ENCODE assay signal across 26 mouse cellular contexts in the genomic region with DNA sequence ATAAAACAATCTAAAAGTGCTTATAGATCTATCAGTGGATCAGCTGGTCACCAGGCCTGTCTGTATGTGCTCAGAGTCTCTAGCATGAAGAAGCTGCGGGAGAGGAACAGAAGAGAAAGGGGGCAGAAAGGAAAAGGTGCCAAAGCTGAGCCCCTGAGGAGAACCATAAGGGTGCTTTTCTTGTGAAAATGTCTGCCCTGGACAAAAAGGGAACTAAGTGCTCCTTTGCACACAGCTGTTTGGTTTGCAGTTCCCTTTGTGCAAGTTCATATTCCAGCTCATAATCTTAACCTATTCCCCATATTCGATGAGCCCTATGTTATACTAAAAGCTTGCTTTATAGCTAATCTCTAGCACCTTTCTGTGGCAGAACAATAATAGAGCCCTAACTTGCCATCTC. TPM values are rescaled to one million over a fixed set of nuclear protein-coding genes. Genes with fewer than 3 reads are reported as not detected.
A peak's percentile ranks its signal among the peaks of the same experiment; 100 is the strongest.
DNase-seq lines count a peak whose midpoint lies in the region; ATAC-seq and TF ChIP-seq lines count a peak whose summit lies in the region.
"Had no signal": no experiment of that assay in that cellular context is flagged by ENCODE, and none has a peak within 500 bp of the region (broad histone marks: within the 10 kb centered on the region; RNA-seq: fewer than 3 reads in every experiment).

No protein-coding gene starts in this region.

- dilution Hi-C loops in CH12.LX (cut with MboI; ENCODE audit: extremely low pct_ligation_motif_present, extremely low pct_unique_long_range_greater_than_20kb, low sequenced_read_pairs): no loop called here

- H3K9me3 ChIP-seq in CH12.LX (replicated peaks; ENCODE audit: low read length): no peaks in the 10 kb centered on the region
- H3K9me3 ChIP-seq: embryonic facial prominence, embryonic 13.5 days; forebrain, embryonic 12.5 days; heart, embryonic 15.5 days; hindbrain, embryonic 10.5 days had no signal

- TF ChIP-seq CTCF in CH12.LX (conservative IDR thresholded peaks at IDR 0.05 in 1 of 2, IDR thresholded peaks at IDR 0.05 in 1 of 2; ENCODE audit: low read depth in 2 of 2, low read length in 2 of 2): no peak
- TF ChIP-seq CTCF in bone marrow macrophage, adult 2 months (IDR thresholded peaks at IDR 0.05; ENCODE audit: low read depth, low read length): no peak

- H3K9ac ChIP-seq in CH12.LX (ENCODE audit: insufficient read depth, low read depth): no peak overlapping the region
- H3K9ac ChIP-seq: embryonic facial prominence, embryonic 13.5 days; forebrain, embryonic 12.5 days; forebrain, postnatal 0 days; heart, embryonic 15.5 days; hindbrain, embryonic 14.5 days had no signal

- no peak overlapping the region for H3K27ac ChIP-seq in CH12.LX (ENCODE audit: insufficient read depth, low read depth)
- peak overlapping the region; percentile 34; the same call in 1 of the 2 replicates for H3K27ac ChIP-seq in bone marrow macrophage, adult 2 months (ENCODE audit: insufficient read depth, low read depth, low read length)
- H3K27ac ChIP-seq: embryonic facial prominence, embryonic 13.5 days; forebrain, embryonic 12.5 days; gastrocnemius, adult 2 months; heart, embryonic 15.5 days; hindbrain, embryonic 10.5 days; hindbrain, embryonic 14.5 days had no signal

- peak; percentile 39 for DNase-seq in 416B (ENCODE audit: low read depth)
- peak; percentile 2 for DNase-seq in CH12.LX (ENCODE audit: extremely low read depth)
- DNase-seq in embryo, embryonic 10.5 days (ENCODE audit: low spot score): no peak
- DNase-seq in thymus, adult 18-20 months: no peak
- DNase-seq: adrenal gland, adult 8-10 months; adrenal gland, postnatal 36 days; B cell, adult 2 months; cerebellum, adult 11 months; cerebellum, adult 8-10 months; cerebellum, postnatal 14 days; forebrain, postnatal 0 days; gastrocnemius, adult 2 months; gastrocnemius, postnatal 25 days; heart, adult 11 months; heart, postnatal 14 days had no signal

- TF ChIP-seq RAD21 in CH12.LX (IDR thresholded peaks at IDR 0.05; ENCODE audit: low read depth, low read length): no peak

- H3K79me2 ChIP-seq in CH12.LX (replicated peaks; ENCODE audit: control insufficient read depth, extremely low read depth, insufficient read depth, poor library complexity, severe bottlenecking): no peaks in the 10 kb centered on the region

- H3K4me3 ChIP-seq in CH12.LX (replicated peaks in 1 of 3; ENCODE audit: low read depth in 2 of 3, low read length in 2 of 3, poor library complexity in 1 of 3): no peak overlapping the region
- H3K4me3 ChIP-seq in bone marrow macrophage, adult 2 months (ENCODE audit: insufficient read depth, low read length): no peak overlapping the region
- H3K4me3 ChIP-seq: embryonic facial prominence, embryonic 13.5 days; forebrain, embryonic 12.5 days; gastrocnemius, adult 2 months; heart, embryonic 15.5 days; hindbrain, embryonic 10.5 days had no signal

- no peak for TF ChIP-seq POLR2A in CH12.LX (IDR thresholded peaks at IDR 0.05; ENCODE audit: low read depth, low read length)
- TF ChIP-seq POLR2A in bone marrow macrophage, adult 2 months (IDR thresholded peaks at IDR 0.05; ENCODE audit: borderline replicate concordance, low read depth, low read length): no peak

- no peak overlapping the region for H3K4me2 ChIP-seq in CH12.LX (ENCODE audit: insufficient read depth, low read depth, poor library complexity, severe bottlenecking)
- H3K4me2 ChIP-seq: embryonic facial prominence, embryonic 13.5 days; forebrain, embryonic 12.5 days; heart, embryonic 11.5 days; heart, embryonic 15.5 days; hindbrain, embryonic 14.5 days had no signal

- peaks cover 0 to 9% of the 10 kb centered on the region in 2 experiments; a peak in 2 of 4 replicates for H3K4me1 ChIP-seq in CH12.LX (ENCODE audit: control insufficient read depth in 1 of 2, insufficient read depth in 2 of 2)
- H3K4me1 ChIP-seq in bone marrow macrophage, adult 2 months (ENCODE audit: control insufficient read depth, insufficient read depth, low read length): peaks cover 7% of the 10 kb centered on the region; the same call in 1 of the 2 replicates
- H3K4me1 ChIP-seq: embryonic facial prominence, embryonic 13.5 days; forebrain, embryonic 12.5 days; heart, embryonic 15.5 days; hindbrain, embryonic 10.5 days had no signal

- ATAC-seq in megakaryocyte progenitor cell, adult 5-6 weeks (replicated peaks; ENCODE audit: poor library complexity): peak; percentile 44
- ATAC-seq: CD4-positive, CD25-positive, alpha-beta regulatory T cell, adult 4 months; forebrain, postnatal 0 days; intestine, embryonic 16.5 days had no signal

- H3K36me3 ChIP-seq in CH12.LX (replicated peaks in 1 of 2; ENCODE audit: control insufficient read depth in 1 of 2, insufficient read depth in 1 of 2, low read length in 1 of 2): peaks cover 17 to 66% of the 10 kb centered on the region in 2 experiments

- no peak for TF ChIP-seq EP300 in CH12.LX (IDR thresholded peaks at IDR 0.05; ENCODE audit: low read length)

- in situ Hi-C loops in CH12.LX (cut with MboI; ENCODE audit: low pct_ligation_motif_present, low pct_unique_long_range_greater_than_20kb, low sequenced_read_pairs): no loop called here

- no peaks in the 10 kb centered on the region for H3K27me3 ChIP-seq in CH12.LX (replicated peaks)
- H3K27me3 ChIP-seq: embryonic facial prominence, embryonic 13.5 days; forebrain, embryonic 12.5 days; heart, embryonic 15.5 days had no signal

TF ChIP-seq in CH12.LX, 34 proteins besides CTCF, POLR2A, EP300 and RAD21:
- TF ChIP-seq USF1 (IDR thresholded peaks at IDR 0.05; ENCODE audit: low read depth, low read length): no peak
- TF ChIP-seq CHD1 (IDR thresholded peaks at IDR 0.05; ENCODE audit: low read depth, low read length): no peak
- TF ChIP-seq HCFC1 (IDR thresholded peaks at IDR 0.05; ENCODE audit: low read depth, low read length): no peak
- TF ChIP-seq MEF2A (IDR thresholded peaks at IDR 0.05; ENCODE audit: borderline replicate concordance, low read depth, low read length): no peak
- no peak for TF ChIP-seq USF2 (conservative IDR thresholded peaks at IDR 0.05; ENCODE audit: low read depth, low read length)
- no peak for TF ChIP-seq E2F4 (IDR thresholded peaks at IDR 0.05; ENCODE audit: insufficient replicate concordance, low read depth, low read length)
- no peak for TF ChIP-seq GABPA (IDR thresholded peaks at IDR 0.05; ENCODE audit: insufficient replicate concordance, low read depth, low read length)
- no peak for TF ChIP-seq ZNF384 (IDR thresholded peaks at IDR 0.05; ENCODE audit: low read depth, low read length)
- no peak for TF ChIP-seq TBP (conservative IDR thresholded peaks at IDR 0.05; ENCODE audit: low read depth, low read length)
- no peak for TF ChIP-seq ETS1 (conservative IDR thresholded peaks at IDR 0.05; ENCODE audit: low read depth, low read length)
- TF ChIP-seq SMC3 (IDR thresholded peaks at IDR 0.05; ENCODE audit: low read depth, low read length): no peak
- TF ChIP-seq MAZ (IDR thresholded peaks at IDR 0.05; ENCODE audit: low read depth, low read length): no peak
- TF ChIP-seq SIN3A (IDR thresholded peaks at IDR 0.05; ENCODE audit: low read length): no peak
- no peak for TF ChIP-seq MAFK (IDR thresholded peaks at IDR 0.05; ENCODE audit: insufficient replicate concordance, low read length)
- no peak for TF ChIP-seq NRF1 (IDR thresholded peaks at IDR 0.05; ENCODE audit: low read depth, low read length)
- no peak for TF ChIP-seq IRF4 (IDR thresholded peaks at IDR 0.05; ENCODE audit: low read depth, low read length)
- TF ChIP-seq RCOR1 (conservative IDR thresholded peaks at IDR 0.05; ENCODE audit: low read depth, low read length): no peak
- TF ChIP-seq ZMIZ1 (IDR thresholded peaks at IDR 0.05; ENCODE audit: low read depth, low read length): no peak
- TF ChIP-seq ZKSCAN1 (IDR thresholded peaks at IDR 0.05; ENCODE audit: borderline replicate concordance, low read depth, low read length): no peak
TF ChIP-seq in CH12.LX: peak in this region for 0.

RNA-seq across cellular contexts. Expression of a gene that starts 25.3 kb away (rescaled TPM):
- not detected in 2 replicates for total RNA-seq in CH12.LX (2012; rRNA removed)
- total RNA-seq in CH12.LX (2014; rRNA removed): not detected in 2 replicates
- polyA plus RNA-seq in CH12.LX (2012; ENCODE audit: insufficient read length, low read depth): not detected in 2 replicates
- not detected in 2 replicates for polyA plus RNA-seq in bone marrow macrophage, adult 2 months (2012; ENCODE audit: insufficient read depth, insufficient read length, missing spikeins)
- total RNA-seq in megakaryocyte progenitor cell, adult 5-6 weeks (2015): not detected in 2 replicates
- not detected in 2 replicates for total RNA-seq in megakaryocyte progenitor cell, adult 5-6 weeks (2017)
- total RNA-seq: adrenal gland, adult 8-10 months; adrenal gland, postnatal 36 days; gastrocnemius, adult 2 months; gastrocnemius, postnatal 25 days; heart, postnatal 14 days had no signal
- polyA plus RNA-seq: CD4-positive, CD25-positive, alpha-beta regulatory T cell, adult 4 months; cortical plate, adult 2 months; forebrain, postnatal 0 days had no signal

Comparison
In these comparisons a context has a peak if more than half of its experiments do, and no peak if none do; other contexts are left out.
1. DNase-seq: peak in 416B (single experiment) and CH12.LX (single experiment); none in embryo, embryonic 10.5 days (single experiment) and thymus, adult 18-20 months (0 of 2).